Mouse (Mus musculus): ENCODE results near the gene Ly6f. TPM values are rescaled to one million over a fixed set of nuclear protein-coding genes. Genes with fewer than 3 reads are reported as not detected.
"Not testable (repeated sequence)": the region's sequence is repeated elsewhere in the genome, so short reads cannot be mapped to it uniquely, and the experiment has no call there.

Ly6f gene
- polyA plus RNA-seq, 1 experiment from 2014 or later, result not detected

GRCm38 (mm10) chr15:75271891-75272290, 3.7 kb downstream of the Ly6f start:
- Histone ChIP-seq H3K9me3 (no peaks in the 10 kb centered on the region), H3K36me3 (no peaks in the 10 kb centered on the region), H3K4me2 (replicated peaks) (no peak overlapping the region), H3K27me3 (replicated peaks) (no peaks in the 10 kb centered on the region), H3K4me1 (no peaks in the 10 kb centered on the region), H3K4me3 (no peak overlapping the region), H3K27ac (no peak overlapping the region), H3K9ac (no peak overlapping the region)
- 68% methylated on average over 3 of the region's 3 CpGs for WGBS
- no peak for ATAC-seq (ENCODE audit: low FRiP score, low read depth)

- not testable (repeated sequence) for H3K27ac ChIP-seq
- WGBS, result 76% methylated on average over 5 of the region's 5 CpGs
Observed at GRCm38 (mm10) chr15:75281991-75282390, 13.8 kb downstream of the Ly6f start.

GRCm38 (mm10) chr15:75286512-75286911, 18.3 kb downstream of the Ly6f start:
- not testable (repeated sequence) for H3K27ac ChIP-seq; H3K9ac ChIP-seq; H3K27me3 ChIP-seq (replicated peaks); H3K36me3 ChIP-seq; H3K4me3 ChIP-seq; ATAC-seq (ENCODE audit: low FRiP score, low read depth); H3K4me2 ChIP-seq (replicated peaks); H3K4me1 ChIP-seq
- WGBS, result 90% methylated on average over 4 of the region's 4 CpGs
- peaks cover 11% of the 10 kb centered on the region; the same call in 1 of the 2 replicates for H3K9me3 ChIP-seq

More at GRCm38 (mm10) chr15:75281991-75282390, 13.8 kb downstream of the Ly6f start:
- ATAC-seq (ENCODE audit: low FRiP score, low read depth); H3K4me1 ChIP-seq; H3K9ac ChIP-seq; H3K36me3 ChIP-seq; H3K4me2 ChIP-seq (replicated peaks); H3K27me3 ChIP-seq (replicated peaks); H3K4me3 ChIP-seq: not testable (repeated sequence)
- peaks cover 11% of the 10 kb centered on the region; the same call in 1 of the 2 replicates for H3K9me3 ChIP-seq

- no peaks in the 10 kb centered on the region for H3K27me3 ChIP-seq (replicated peaks)
- H3K36me3 ChIP-seq, result no peaks in the 10 kb centered on the region
- no peak for ATAC-seq (ENCODE audit: low FRiP score, low read depth)
- H3K9ac ChIP-seq, result no peak overlapping the region
- no peak overlapping the region for H3K27ac ChIP-seq
- H3K4me1 ChIP-seq, result no peaks in the 10 kb centered on the region
- no peak overlapping the region for H3K4me2 ChIP-seq (replicated peaks)
- H3K9me3 ChIP-seq, result no peaks in the 10 kb centered on the region
- H3K4me3 ChIP-seq, result no peak overlapping the region
- 93% methylated on average over 1 of the region's 1 CpGs for WGBS
Observed at GRCm38 (mm10) chr15:75292377-75292776, 24.2 kb downstream of the Ly6f start.

GRCm38 (mm10) chr15:75293873-75294385, 25.7 kb downstream of the Ly6f start:
- H3K27me3 ChIP-seq (replicated peaks), result no peaks in the 10 kb centered on the region
- no peaks in the 10 kb centered on the region for H3K9me3 ChIP-seq
- no peak for ATAC-seq (ENCODE audit: low FRiP score, low read depth)
- no peaks in the 10 kb centered on the region for H3K4me1 ChIP-seq
- H3K4me3 ChIP-seq, result no peak overlapping the region
- 89% methylated on average over 7 of the region's 7 CpGs for WGBS
- H3K27ac ChIP-seq, result no peak overlapping the region
- no peaks in the 10 kb centered on the region for H3K36me3 ChIP-seq
- no peak overlapping the region for H3K9ac ChIP-seq
- H3K4me2 ChIP-seq (replicated peaks), result no peak overlapping the region

GRCm38 (mm10) chr15:75306101-75306500, 37.9 kb downstream of the Ly6f start:
- ATAC-seq (ENCODE audit: low FRiP score, low read depth), result no peak
- Histone ChIP-seq H3K4me1 (no peaks in the 10 kb centered on the region), H3K27me3 (replicated peaks) (no peaks in the 10 kb centered on the region), H3K9me3 (no peaks in the 10 kb centered on the region), H3K9ac (no peak overlapping the region), H3K36me3 (no peaks in the 10 kb centered on the region), H3K27ac (no peak overlapping the region), H3K4me2 (replicated peaks) (no peak overlapping the region), H3K4me3 (no peak overlapping the region)
- 67% methylated on average over 1 of the region's 1 CpGs for whole genome bisulfite sequencing

GRCm38 (mm10) chr15:75309186-75309585, 41.0 kb downstream of the Ly6f start:
- no peak for ATAC-seq (ENCODE audit: low FRiP score, low read depth)
- Histone ChIP-seq H3K4me1 (no peaks in the 10 kb centered on the region), H3K27me3 (replicated peaks) (no peaks in the 10 kb centered on the region), H3K36me3 (no peaks in the 10 kb centered on the region), H3K9ac (no peak overlapping the region), H3K4me3 (no peak overlapping the region), H3K27ac (no peak overlapping the region), H3K4me2 (replicated peaks) (no peak overlapping the region), H3K9me3 (no peaks in the 10 kb centered on the region)
- WGBS, result 94% methylated on average over 4 of the region's 4 CpGs

- Histone ChIP-seq H3K27me3 (replicated peaks) (no peaks in the 10 kb centered on the region), H3K4me1 (no peaks in the 10 kb centered on the region), H3K4me2 (replicated peaks) (no peak overlapping the region), H3K9me3 (no peaks in the 10 kb centered on the region), H3K27ac (no peak overlapping the region), H3K9ac (no peak overlapping the region), H3K4me3 (no peak overlapping the region), H3K36me3 (no peaks in the 10 kb centered on the region)
- no peak for ATAC-seq (ENCODE audit: low FRiP score, low read depth)
- 94% methylated on average over 1 of the region's 1 CpGs for WGBS
Observed at GRCm38 (mm10) chr15:75309946-75310345, 41.7 kb downstream of the Ly6f start.

- H3K9me3 ChIP-seq, result no peaks in the 10 kb centered on the region
- H3K4me2 ChIP-seq (replicated peaks), result no peak overlapping the region
- H3K36me3 ChIP-seq, result no peaks in the 10 kb centered on the region
- H3K27me3 ChIP-seq (replicated peaks), result no peaks in the 10 kb centered on the region
- H3K9ac ChIP-seq, result no peak overlapping the region
- no peak overlapping the region for H3K4me3 ChIP-seq
- 89% methylated on average over 2 of the region's 2 CpGs for WGBS
- no peak for ATAC-seq (ENCODE audit: low FRiP score, low read depth)
- H3K27ac ChIP-seq, result no peak overlapping the region
- no peaks in the 10 kb centered on the region for H3K4me1 ChIP-seq
Observed at GRCm38 (mm10) chr15:75314421-75314820, 46.2 kb downstream of the Ly6f start.

- Histone ChIP-seq H3K4me2 (replicated peaks) (no peak overlapping the region), H3K27ac (no peak overlapping the region), H3K4me3 (no peak overlapping the region), H3K27me3 (replicated peaks) (no peaks in the 10 kb centered on the region), H3K9me3 (peaks cover 12% of the 10 kb centered on the region), H3K36me3 (no peaks in the 10 kb centered on the region), H3K4me1 (no peaks in the 10 kb centered on the region), H3K9ac (no peak overlapping the region)
- WGBS, result 53% methylated on average over 2 of the region's 2 CpGs
- no peak for ATAC-seq (ENCODE audit: low FRiP score, low read depth)
Observed at GRCm38 (mm10) chr15:75317255-75317654, 49.0 kb downstream of the Ly6f start.

GRCm38 (mm10) chr15:75318584-75318983, 50.4 kb downstream of the Ly6f start:
- WGBS, result 85% methylated on average over 3 of the region's 3 CpGs
- Histone ChIP-seq H3K9ac (no peak overlapping the region), H3K4me1 (no peaks in the 10 kb centered on the region)

GRCm38 (mm10) chr15:75320104-75320503, 51.9 kb downstream of the Ly6f start:
- Histone ChIP-seq H3K9ac (no peak overlapping the region), H3K4me2 (replicated peaks) (no peak overlapping the region), H3K4me3 (no peak overlapping the region), H3K4me1 (no peaks in the 10 kb centered on the region), H3K36me3 (no peaks in the 10 kb centered on the region), H3K9me3 (peaks cover 27% of the 10 kb centered on the region), H3K27me3 (replicated peaks) (no peaks in the 10 kb centered on the region), H3K27ac (no peak overlapping the region)
- no peak for ATAC-seq (ENCODE audit: low FRiP score, low read depth)
- WGBS, result 88% methylated on average over 3 of the region's 3 CpGs

More at GRCm38 (mm10) chr15:75318584-75318983, 50.4 kb downstream of the Ly6f start:
- H3K27me3 ChIP-seq (replicated peaks), result no peaks in the 10 kb centered on the region
- peaks cover 25% of the 10 kb centered on the region for H3K9me3 ChIP-seq
- no peak overlapping the region for H3K27ac ChIP-seq
- no peaks in the 10 kb centered on the region for H3K36me3 ChIP-seq
- no peak for ATAC-seq (ENCODE audit: low FRiP score, low read depth)
- H3K4me2 ChIP-seq (replicated peaks), result no peak overlapping the region
- no peak overlapping the region for H3K4me3 ChIP-seq

Measured in neural tube, embryonic 12.5 days (tissue).